Mouse (Mus musculus): ENCODE results near the gene Gnptg.

DNA sequence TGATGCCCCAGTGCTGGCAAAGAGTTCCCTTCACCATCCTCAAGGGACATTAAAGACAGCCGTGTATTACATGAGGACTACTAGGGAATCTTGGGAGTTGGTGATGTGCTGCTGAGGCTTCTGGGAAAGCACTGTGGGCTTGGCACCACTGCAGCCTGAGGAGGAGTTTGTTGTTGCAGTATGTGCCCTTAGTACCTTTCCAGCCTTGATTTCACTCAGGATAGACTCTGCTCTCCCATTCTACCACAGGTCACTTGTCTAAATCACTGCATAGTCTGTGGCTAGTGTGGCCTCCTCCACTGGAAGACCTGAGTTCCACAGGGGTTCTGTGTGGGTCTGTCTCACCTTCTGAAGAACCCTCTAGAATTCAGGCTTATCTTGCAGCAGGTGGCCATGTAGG lies 19.2 kb downstream of the Gnptg start:
- TF ChIP-seq CTCF (IDR thresholded peaks at IDR 0.05; ENCODE audit: insufficient read depth, low read length) = no peak
- no peak for TF ChIP-seq POLR2A (IDR thresholded peaks at IDR 0.05; ENCODE audit: borderline replicate concordance, extremely low read depth, low read depth, low read length)

Data from lung, adult 2 months (tissue).